Mouse (Mus musculus) thymus, adult 2 months (tissue): ENCODE data around the gene Pla2g3.

Experiments
- CTCF ChIP-seq: fragments of 200-500 bp; IDR thresholded peaks from 2 replicates; pipeline ENCODE4 v1.5.1; 2012; ENCODE audit warnings: mild to moderate bottlenecking, control low read depth, low read length, moderate library complexity, borderline replicate concordance; ENCODE audit not compliant: control insufficient read depth, poor library complexity, insufficient read depth; ENCODE audit errors: extremely low read depth
- POLR2A ChIP-seq: fragments of 200-500 bp; IDR thresholded peaks from 2 replicates; pipeline ENCODE4 v1.6.1; 2012; ENCODE audit warnings: mild to moderate bottlenecking, low read length, control low read depth, moderate library complexity; ENCODE audit not compliant: control insufficient read depth, poor library complexity, insufficient read depth; ENCODE audit errors: extremely low read depth

- peak; percentile 89 for TF ChIP-seq CTCF
- TF ChIP-seq POLR2A, result no peak
Observed at GRCm38 (mm10) chr11:3535406-3535986, 47.4 kb downstream of the Pla2g3 start.
